Mouse (Mus musculus): ENCODE data around the gene Tnni1.

DNA sequence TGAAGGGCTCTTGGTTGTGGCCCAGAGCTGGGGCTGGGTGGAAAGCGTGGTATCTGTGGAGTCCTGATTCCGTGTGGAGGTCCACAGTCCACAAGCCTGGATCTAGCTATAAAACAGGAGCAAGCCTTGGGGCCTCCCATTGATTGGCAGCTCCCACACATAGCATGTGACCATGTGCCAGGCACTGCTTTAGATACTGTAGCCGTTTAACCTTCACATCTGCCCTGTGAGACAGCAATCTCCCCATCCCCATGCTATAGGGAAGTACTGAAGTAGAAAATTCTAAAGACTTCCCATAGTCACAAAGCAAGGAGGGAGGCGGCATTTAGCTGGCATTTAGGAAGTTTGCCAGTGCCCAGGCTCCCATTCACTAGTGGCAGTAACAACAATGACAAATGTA is 33.8 kb downstream of the Tnni1 start:
- TF ChIP-seq CTCF (IDR thresholded peaks at IDR 0.05; ENCODE audit: low read depth, low read length) (no peak), EP300 (IDR thresholded peaks at IDR 0.05; ENCODE audit: insufficient read depth, low read depth, low read length) (no peak), POLR2A (IDR thresholded peaks at IDR 0.05; ENCODE audit: insufficient read depth, low read length) (no peak)
